Mouse (Mus musculus) limb, embryonic 10.5 days (tissue): ENCODE measurements around the gene Zfp704. TPM values are rescaled to one million over a fixed set of nuclear protein-coding genes. Genes with fewer than 3 reads are reported as not detected.

Experiments used
- DNase-seq: peaks from one replicate; pipeline ENCODE4 v3.0.0-alpha.2; 2017; ENCODE audit warnings: low spot score
- H3K27ac ChIP-seq: fragments of 300-500 bp; sonication (generic); 2 replicates; pipeline ENCODE4 v1.5.1; 2016; ENCODE audit warnings: mild to moderate bottlenecking
- H3K27me3 ChIP-seq: fragments of 300-500 bp; sonication (generic); 2 replicates; pipeline ENCODE4 v1.6.1; 2016; ENCODE audit warnings: low read depth, mild to moderate bottlenecking; ENCODE audit not compliant: poor library complexity, severe bottlenecking
- H3K36me3 ChIP-seq: fragments of 300-500 bp; sonication (generic); 2 replicates; pipeline ENCODE4 v1.6.1; 2016; ENCODE audit warnings: mild to moderate bottlenecking, moderate library complexity
- H3K4me1 ChIP-seq: fragments of 300-500 bp; sonication (generic); 2 replicates; pipeline ENCODE4 v1.6.1; 2016
- H3K4me3 ChIP-seq: fragments of 300-500 bp; sonication (generic); 2 replicates; pipeline ENCODE4 v1.5.1; 2016; ENCODE audit warnings: mild to moderate bottlenecking, moderate library complexity
- H3K9me3 ChIP-seq: fragments of 300-500 bp; sonication (generic); replicated peaks from 2 replicates; pipeline ENCODE4 v1.6.1; 2016; ENCODE audit warnings: mild to moderate bottlenecking
- WGBS: fragments of 180-500 bp; shearing (Covaris S2); methylation state at CpG from one replicate; pipeline ENCODE4 v1.1.7; 2016; 5-methylcytosine and 5-hydroxymethylcytosine counted together
- polyA plus RNA-seq: library from polyadenylated mRNA; unstranded; fragments of >200 nt; fragmentation: Nextera tagmentation; extraction: Ambion mirVana; gene quantifications from 2 replicates; pipeline ENCODE4 v1.2.1, GENCODE M21; 2016

Gene Zfp704
- polyA plus RNA-seq, 1 experiment from 2014 or later, result 10.1 TPM

DNA sequence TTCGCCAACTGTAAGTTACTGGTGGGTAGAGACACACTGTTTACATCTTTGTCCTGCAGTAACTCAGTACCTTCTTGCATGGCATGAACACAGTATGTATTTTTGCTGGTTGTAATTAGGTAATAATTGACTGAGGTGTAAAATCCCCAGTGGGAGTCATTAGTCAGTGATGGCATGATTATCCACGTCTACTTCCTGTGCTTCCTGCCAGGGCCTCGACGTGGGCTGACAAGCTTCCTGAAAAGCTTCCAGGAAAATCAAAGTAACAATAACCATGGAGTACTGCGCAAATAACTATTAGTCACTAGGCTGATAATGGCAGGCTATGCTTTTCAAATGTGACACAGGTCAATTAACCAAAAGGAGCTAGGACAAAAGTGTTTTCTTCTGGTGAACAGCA is 112.6 kb downstream of the Zfp704 start:
- H3K4me3 ChIP-seq, result no peak overlapping the region
- H3K36me3 ChIP-seq, result no peaks in the 10 kb centered on the region
- peaks cover 43% of the 10 kb centered on the region for H3K4me1 ChIP-seq
- no peak for DNase-seq
- H3K27ac ChIP-seq, result no peak overlapping the region
- no peaks in the 10 kb centered on the region for H3K9me3 ChIP-seq
- no peaks in the 10 kb centered on the region for H3K27me3 ChIP-seq
- 62% methylated on average over 5 of the region's 5 CpGs for WGBS

DNA sequence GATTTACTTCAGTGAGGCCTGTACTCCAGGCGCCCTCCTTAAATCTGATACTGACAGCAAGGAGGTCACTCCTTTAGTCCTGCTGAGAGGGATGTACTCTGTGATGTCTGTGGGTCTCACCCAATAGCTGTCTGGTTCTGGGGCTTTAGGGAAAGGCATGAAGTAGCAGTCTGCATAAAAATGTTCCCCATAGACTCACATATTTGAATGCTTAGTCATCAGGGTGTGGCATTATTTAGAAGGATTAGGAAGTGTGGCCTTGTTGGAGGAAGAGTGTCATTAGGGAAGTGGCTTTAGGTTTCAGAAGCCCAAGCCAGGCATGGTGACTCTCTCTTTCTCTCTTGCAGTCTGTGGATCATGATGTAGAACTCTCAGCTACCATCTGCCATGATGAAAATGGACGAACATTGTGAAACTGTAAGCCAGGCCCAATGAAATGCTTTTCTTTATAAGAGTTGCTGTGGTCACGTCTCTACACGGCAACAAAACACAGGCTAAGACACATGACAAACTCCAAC is 118.1 kb downstream of the Zfp704 start:
- no peaks in the 10 kb centered on the region for H3K36me3 ChIP-seq
- H3K27ac ChIP-seq, result no peak overlapping the region
- no peak overlapping the region for H3K4me3 ChIP-seq
- no peaks in the 10 kb centered on the region for H3K27me3 ChIP-seq
- 88% methylated on average over 4 of the region's 4 CpGs for whole genome bisulfite sequencing
- no peak for DNase-seq
- peaks cover 14% of the 10 kb centered on the region for H3K4me1 ChIP-seq
- no peaks in the 10 kb centered on the region for H3K9me3 ChIP-seq

DNA sequence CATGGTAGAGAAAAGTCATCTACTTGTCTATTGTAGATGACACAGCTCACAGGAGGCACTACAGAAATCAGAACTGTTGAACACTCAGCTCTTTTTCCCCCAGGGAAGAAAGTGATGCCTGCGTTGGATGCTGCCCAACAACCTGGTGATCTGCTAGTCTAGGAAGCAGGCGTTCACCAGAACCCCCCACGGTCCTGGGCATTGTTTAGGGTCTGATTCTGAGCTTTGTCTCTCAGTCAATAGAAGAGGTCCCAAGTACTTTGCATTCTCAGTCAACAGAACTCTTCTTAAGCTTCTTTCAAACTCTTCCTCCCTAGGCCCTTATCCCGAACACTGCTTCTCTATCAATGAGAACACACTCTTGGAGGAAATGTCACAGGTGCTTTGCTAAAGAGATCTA is 122.2 kb downstream of the Zfp704 start:
- no peaks in the 10 kb centered on the region for H3K36me3 ChIP-seq
- H3K4me3 ChIP-seq, result no peak overlapping the region
- no peak for DNase-seq

DNA sequence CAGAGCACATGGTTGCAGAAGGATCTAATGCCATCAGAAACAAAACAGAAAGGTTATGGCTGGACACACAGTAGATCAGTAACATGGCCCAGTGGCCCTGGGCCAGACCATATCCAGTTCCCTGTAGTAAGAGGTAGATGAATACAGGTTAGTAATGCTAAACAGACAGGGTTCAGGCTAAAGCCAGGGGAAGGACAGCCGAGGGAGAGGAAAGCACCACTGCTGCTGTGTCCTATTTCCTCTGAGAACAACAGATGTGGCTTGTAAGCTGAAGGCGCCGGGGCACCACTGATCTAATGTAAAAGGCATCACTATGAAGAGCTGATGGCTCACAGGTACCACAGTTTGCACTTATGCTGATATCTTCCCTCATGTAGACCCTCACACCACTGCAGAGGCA is 124.4 kb downstream of the Zfp704 start:
- Histone ChIP-seq H3K9me3 (no peaks in the 10 kb centered on the region), H3K27me3 (no peaks in the 10 kb centered on the region), H3K4me3 (no peak overlapping the region), H3K4me1 (no peaks in the 10 kb centered on the region), H3K27ac (no peak overlapping the region), H3K36me3 (no peaks in the 10 kb centered on the region)
- DNase-seq, result no peak
- WGBS, result 94% methylated on average over 3 of the region's 3 CpGs

More for the DNA sequence above, 122.2 kb downstream of the Zfp704 start:
- no peaks in the 10 kb centered on the region for H3K27me3 ChIP-seq
- WGBS, result 84% methylated on average over 4 of the region's 4 CpGs
- no peaks in the 10 kb centered on the region for H3K4me1 ChIP-seq
- no peak overlapping the region for H3K27ac ChIP-seq
- H3K9me3 ChIP-seq, result no peaks in the 10 kb centered on the region

DNA sequence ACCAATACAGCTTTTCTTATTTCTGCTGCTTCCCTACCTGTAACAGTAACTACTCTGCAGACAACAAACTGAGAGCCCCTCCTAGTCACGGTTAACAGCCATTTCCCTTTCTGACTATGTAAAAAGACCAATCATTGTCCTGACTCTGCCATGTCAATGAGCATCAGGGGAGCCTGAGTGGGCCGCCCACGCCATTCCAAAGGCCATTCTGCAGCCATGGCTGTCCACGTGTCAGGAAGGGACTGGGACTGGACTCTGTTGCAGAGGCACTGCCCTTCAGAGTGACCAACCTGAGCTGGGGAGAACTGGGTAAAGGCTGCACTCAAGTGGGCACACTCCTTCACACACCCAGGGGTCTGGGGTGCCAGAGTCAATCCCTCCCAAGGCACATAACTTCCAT is 127.9 kb downstream of the Zfp704 start:
- no peaks in the 10 kb centered on the region for H3K36me3 ChIP-seq
- H3K4me1 ChIP-seq, result no peaks in the 10 kb centered on the region
- 88% methylated on average over 4 of the region's 4 CpGs for WGBS
- H3K27ac ChIP-seq, result no peak overlapping the region
- DNase-seq, result no peak
- H3K27me3 ChIP-seq, result no peaks in the 10 kb centered on the region
- no peaks in the 10 kb centered on the region for H3K9me3 ChIP-seq
- no peak overlapping the region for H3K4me3 ChIP-seq

DNA sequence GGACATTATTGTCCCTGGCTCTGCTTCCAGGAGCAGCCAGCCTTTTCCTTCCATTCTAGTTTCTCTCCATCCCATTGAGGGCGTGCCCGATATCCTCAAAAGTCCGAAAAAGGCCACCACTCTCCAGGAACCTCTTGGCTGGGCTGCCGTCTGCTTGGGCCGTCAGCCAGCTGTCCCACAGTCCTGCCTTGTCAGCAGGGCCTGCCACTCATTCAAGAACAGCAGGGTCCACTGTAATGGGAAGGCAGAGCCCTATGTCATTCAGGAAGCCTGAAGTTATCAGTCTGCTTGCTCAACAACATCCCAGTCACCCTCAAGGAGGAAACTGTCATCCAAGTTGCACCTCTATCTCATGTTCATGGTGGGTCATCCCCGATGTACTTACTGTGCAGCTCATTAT is 128.5 kb downstream of the Zfp704 start:
- H3K9me3 ChIP-seq, result no peaks in the 10 kb centered on the region
- no peaks in the 10 kb centered on the region for H3K27me3 ChIP-seq
- no peak overlapping the region for H3K4me3 ChIP-seq
- H3K36me3 ChIP-seq, result no peaks in the 10 kb centered on the region; the same call in 1 of the 2 replicates
- WGBS, result 90% methylated on average over 6 of the region's 6 CpGs
- no peak overlapping the region for H3K27ac ChIP-seq
- no peaks in the 10 kb centered on the region for H3K4me1 ChIP-seq
- DNase-seq, result no peak

DNA sequence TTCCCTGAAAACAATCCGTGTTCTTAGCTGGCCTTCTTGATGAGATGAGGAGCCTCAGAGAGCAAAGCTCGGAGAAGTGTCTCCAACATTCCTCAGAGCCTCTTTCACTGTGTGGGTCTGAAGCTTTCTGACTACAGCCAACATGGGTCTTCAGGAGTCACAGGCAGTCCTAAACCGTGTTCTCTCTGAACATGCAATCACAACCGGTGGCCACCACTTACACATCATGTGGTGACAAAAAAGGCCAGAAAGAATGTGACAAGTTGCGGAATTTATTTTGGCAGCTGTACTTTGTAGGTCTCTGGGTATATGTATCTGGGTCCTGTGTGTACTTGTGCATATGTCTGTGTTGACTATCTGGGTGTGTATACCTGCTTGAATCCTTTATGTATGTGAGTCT is 128.9 kb downstream of the Zfp704 start:
- WGBS, result 94% methylated on average over 5 of the region's 5 CpGs
- no peak for DNase-seq
- Histone ChIP-seq H3K4me1 (no peaks in the 10 kb centered on the region), H3K27ac (no peak overlapping the region), H3K4me3 (no peak overlapping the region), H3K9me3 (no peaks in the 10 kb centered on the region), H3K27me3 (no peaks in the 10 kb centered on the region), H3K36me3 (no peaks in the 10 kb centered on the region; the same call in 1 of the 2 replicates)

DNA sequence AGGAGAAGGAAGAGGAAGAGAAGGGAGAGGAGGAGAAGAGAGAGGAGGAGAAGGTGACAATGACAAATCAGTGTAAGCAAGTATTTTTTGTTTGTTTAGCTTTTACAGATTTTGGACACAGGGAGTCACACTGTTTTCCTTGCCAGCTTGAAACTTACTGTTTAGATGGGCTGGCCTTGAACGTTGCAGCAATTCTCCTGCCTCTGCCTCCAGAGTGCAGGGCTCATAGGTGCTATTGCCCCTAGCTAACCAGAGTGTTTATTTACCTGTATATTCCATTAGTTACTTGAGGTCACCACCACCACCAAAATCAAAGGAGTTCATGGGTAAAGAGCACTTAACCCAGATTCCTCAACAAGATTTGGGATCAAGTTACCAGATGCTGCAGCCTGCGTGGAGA is 132.5 kb downstream of the Zfp704 start:
- Histone ChIP-seq H3K36me3 (peaks cover 4% of the 10 kb centered on the region; the same call in 1 of the 2 replicates), H3K27ac (no peak overlapping the region), H3K4me1 (no peaks in the 10 kb centered on the region), H3K4me3 (no peak overlapping the region), H3K9me3 (no peaks in the 10 kb centered on the region), H3K27me3 (no peaks in the 10 kb centered on the region)
- no peak for DNase-seq
- 73% methylated on average over 2 of the region's 2 CpGs for WGBS

DNA sequence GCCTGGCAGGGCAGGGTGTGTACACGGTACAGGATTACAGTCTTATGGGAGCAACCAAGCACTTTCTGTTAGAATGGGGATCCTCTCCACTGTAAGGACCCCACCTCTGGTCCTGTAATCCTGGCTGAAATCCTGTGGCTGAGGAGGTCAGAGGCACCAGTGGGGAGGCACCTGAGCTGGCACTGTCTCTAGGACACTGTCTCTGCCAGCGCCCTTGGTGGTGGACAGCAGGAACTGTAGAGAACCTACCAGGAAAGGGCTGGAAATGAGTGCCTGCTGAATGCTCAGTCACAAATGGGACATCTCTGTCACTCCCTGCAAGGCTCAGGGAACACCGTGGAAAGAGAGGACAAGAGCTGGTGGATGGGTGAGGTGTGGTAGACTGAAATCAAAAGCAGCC is 133.5 kb downstream of the Zfp704 start:
- no peaks in the 10 kb centered on the region for H3K4me1 ChIP-seq
- H3K9me3 ChIP-seq, result no peaks in the 10 kb centered on the region
- no peak overlapping the region for H3K4me3 ChIP-seq
- no peak overlapping the region for H3K27ac ChIP-seq
- H3K36me3 ChIP-seq, result peaks cover 4% of the 10 kb centered on the region; the same call in 1 of the 2 replicates
- DNase-seq, result no peak
- WGBS, result 88% methylated on average over 3 of the region's 3 CpGs
- H3K27me3 ChIP-seq, result no peaks in the 10 kb centered on the region

DNA sequence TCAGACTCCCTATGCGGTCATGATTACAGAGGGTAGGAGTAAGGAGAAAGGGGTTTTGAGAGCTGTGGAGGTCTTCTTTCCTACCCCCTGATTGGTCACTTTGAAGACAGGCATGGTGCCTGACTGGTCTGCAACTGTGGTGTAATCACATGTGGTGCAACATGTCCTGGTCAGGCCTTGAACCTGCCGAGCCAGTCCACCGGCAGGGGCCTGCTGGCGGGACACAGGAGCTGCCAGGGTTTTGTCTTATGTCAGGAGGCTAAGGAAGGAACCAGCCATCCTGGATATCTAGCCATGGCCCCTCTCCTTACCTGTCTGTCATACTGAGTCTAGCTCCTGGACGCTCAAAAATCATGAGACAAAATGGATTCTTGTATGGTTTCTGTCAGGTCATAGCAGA is 134.4 kb downstream of the Zfp704 start:
- peaks cover 11% of the 10 kb centered on the region for H3K36me3 ChIP-seq

DNA sequence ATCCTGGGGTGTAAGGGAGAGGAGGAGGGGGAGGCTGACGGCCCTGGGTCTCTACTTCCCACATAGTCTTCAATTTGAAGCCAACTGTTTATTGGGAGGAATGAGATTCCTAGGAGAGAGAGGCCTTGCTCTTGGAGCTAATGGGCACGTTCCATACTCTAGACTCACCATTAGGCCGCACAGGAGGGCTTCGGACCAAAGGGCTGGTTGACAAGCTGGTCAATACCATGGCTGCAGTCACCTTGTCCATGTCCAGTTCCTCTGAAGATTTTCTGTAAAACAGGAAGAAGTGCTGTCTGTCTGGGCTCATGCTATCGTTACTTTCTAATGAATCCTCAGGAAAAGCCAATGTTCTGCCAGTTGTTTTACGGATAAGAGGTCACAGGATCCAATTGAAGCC is 135.6 kb downstream of the Zfp704 start:
- peaks cover 15% of the 10 kb centered on the region for H3K36me3 ChIP-seq
- H3K9me3 ChIP-seq, result no peaks in the 10 kb centered on the region
- no peak for DNase-seq
- H3K27me3 ChIP-seq, result no peaks in the 10 kb centered on the region
- no peak overlapping the region for H3K27ac ChIP-seq
- WGBS, result 85% methylated on average over 6 of the region's 6 CpGs
- no peak overlapping the region for H3K4me3 ChIP-seq
- no peaks in the 10 kb centered on the region for H3K4me1 ChIP-seq

More for the DNA sequence above, 134.4 kb downstream of the Zfp704 start:
- Histone ChIP-seq H3K27ac (no peak overlapping the region), H3K4me3 (no peak overlapping the region), H3K4me1 (no peaks in the 10 kb centered on the region), H3K27me3 (no peaks in the 10 kb centered on the region), H3K9me3 (no peaks in the 10 kb centered on the region)
- no peak for DNase-seq
- WGBS, result 89% methylated on average over 5 of the region's 5 CpGs

DNA sequence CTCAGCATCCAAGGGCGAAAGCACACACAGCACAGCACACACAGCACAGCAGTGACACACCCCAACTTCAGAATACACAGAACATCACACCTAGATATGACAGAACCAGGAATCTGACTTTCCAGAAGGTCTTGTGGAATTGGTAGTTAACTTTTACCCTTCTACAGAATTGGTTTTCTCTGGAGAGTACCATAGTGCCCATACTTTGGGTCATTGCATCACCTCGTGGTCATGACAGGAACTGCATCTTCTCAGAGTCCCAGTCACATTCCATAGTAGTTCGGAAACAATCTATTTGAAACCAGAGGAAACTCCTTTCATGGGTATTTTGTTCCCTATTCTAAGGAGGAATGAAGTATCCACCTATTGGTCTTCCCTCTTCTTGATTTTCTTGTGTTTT is 143.6 kb downstream of the Zfp704 start:
- H3K36me3 ChIP-seq, result peaks cover 46% of the 10 kb centered on the region
- no peaks in the 10 kb centered on the region for H3K4me1 ChIP-seq
- no peaks in the 10 kb centered on the region for H3K27me3 ChIP-seq
- WGBS, result 45% methylated on average over 3 of the region's 3 CpGs
- no peak overlapping the region for H3K4me3 ChIP-seq
- H3K27ac ChIP-seq, result no peak overlapping the region
- H3K9me3 ChIP-seq, result no peaks in the 10 kb centered on the region
- DNase-seq, result peak; percentile 51

DNA sequence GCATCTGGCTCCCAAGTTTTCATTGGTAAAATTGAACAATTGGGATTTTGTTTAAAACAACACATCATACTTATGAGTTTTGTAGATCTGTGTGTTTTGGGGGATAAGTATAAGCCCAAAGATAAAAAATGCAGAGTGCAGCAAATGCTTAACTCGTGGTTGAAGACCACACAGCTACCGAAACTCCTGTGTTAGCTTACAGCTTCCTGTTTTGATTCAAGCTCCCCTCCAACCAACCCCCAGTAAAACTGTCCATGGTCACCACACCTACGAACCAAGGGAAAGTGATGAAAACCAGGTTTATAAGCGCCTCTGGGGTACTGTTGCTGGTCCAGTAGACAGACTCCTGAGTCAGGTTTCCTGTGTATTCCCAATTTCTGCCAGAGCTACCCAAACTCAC is 144.2 kb downstream of the Zfp704 start:
- WGBS, result 88% methylated on average over 4 of the region's 4 CpGs
- Histone ChIP-seq H3K36me3 (peaks cover 43% of the 10 kb centered on the region), H3K9me3 (no peaks in the 10 kb centered on the region), H3K27me3 (no peaks in the 10 kb centered on the region), H3K4me3 (no peak overlapping the region), H3K4me1 (no peaks in the 10 kb centered on the region), H3K27ac (no peak overlapping the region)
- no peak for DNase-seq

DNA sequence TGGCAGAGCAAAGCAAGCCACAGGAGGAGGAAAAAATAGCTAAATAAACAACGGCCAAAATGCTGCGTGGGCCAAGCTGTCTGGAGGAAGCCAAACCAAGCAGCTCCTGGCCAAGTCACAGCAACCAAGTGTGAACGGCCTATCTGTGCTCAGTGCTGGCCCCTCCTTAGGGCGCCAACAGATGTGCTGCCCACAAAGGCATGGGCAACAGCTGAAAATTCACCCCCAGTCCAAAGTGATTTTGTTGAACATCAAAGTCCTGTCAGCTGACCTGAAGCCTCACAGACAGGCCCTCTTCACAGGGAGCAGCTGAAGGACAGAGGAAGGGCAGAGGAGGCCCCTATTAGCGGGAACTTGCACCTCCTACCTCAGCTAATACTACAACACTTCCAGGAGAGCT is 148.2 kb downstream of the Zfp704 start:
- H3K4me1 ChIP-seq, result no peaks in the 10 kb centered on the region
- H3K27me3 ChIP-seq, result no peaks in the 10 kb centered on the region
- H3K27ac ChIP-seq, result no peak overlapping the region
- H3K9me3 ChIP-seq, result no peaks in the 10 kb centered on the region
- H3K36me3 ChIP-seq, result peaks cover 40% of the 10 kb centered on the region
- H3K4me3 ChIP-seq, result no peak overlapping the region
- 92% methylated on average over 5 of the region's 5 CpGs for WGBS
- no peak for DNase-seq
